Mouse (Mus musculus) cerebellum, postnatal 36 days (tissue): ENCODE measurements around the gene Pigv.

Experiments used
- DNase-seq, 2 experiments: peaks; one replicate each; pipeline ENCODE4 v3.0.0; 2021 to 2022; ENCODE audit warnings: mixed read lengths in 2 of 2

Pigv gene

GRCm38 (mm10) chr4:133611815-133612214 is 60.6 kb downstream of the Pigv start:
- no peak for DNase-seq
